Mouse (Mus musculus): Measurements from ENCODE around the gene Gstm2. TPM values are rescaled to one million over a fixed set of nuclear protein-coding genes. Genes with fewer than 3 reads are reported as not detected.
A peak's percentile ranks its signal among the peaks of the same experiment; 100 is the strongest.
"Not testable (repeated sequence)": the region's sequence is repeated elsewhere in the genome, so short reads cannot be mapped to it uniquely, and the experiment has no call there.

The Gstm2 gene
- 11.6 and 12.6 TPM in 2 replicates for polyA plus RNA-seq (2016; fragmentation: Nextera tagmentation; extraction: Ambion mirVana)

- WGBS: 68% methylated on average over 8 of the region's 8 CpGs
- Histone ChIP-seq H3K27ac (replicated peaks) (no peak within 1 kb of the TSS), H3K36me3 (no peaks in the 10 kb centered on the region), H3K27me3 (ENCODE audit: low read depth, poor library complexity, severe bottlenecking) (no peaks in the 10 kb centered on the region), H3K9me3 (replicated peaks) (no peaks in the 10 kb centered on the region), H3K4me1 (peaks cover 9% of the 10 kb centered on the region; the same call in 1 of the 2 replicates), H3K4me3 (no peak within 1 kb of the TSS; the same call in 1 of the 2 replicates)
- no peak for DNase-seq (ENCODE audit: low spot score)
Measured at GRCm38 (mm10) chr3:107986041-107986562, at the start of gene Gstm2. Gstm2 (minus strand) TSS chr3:107986453.

- no peak for DNase-seq (ENCODE audit: low spot score)
- H3K9me3 ChIP-seq (replicated peaks): no peaks in the 10 kb centered on the region
- peaks cover 9% of the 10 kb centered on the region for H3K4me1 ChIP-seq
- WGBS: 75% methylated on average over 5 of the region's 5 CpGs
- H3K27me3 ChIP-seq (ENCODE audit: low read depth, poor library complexity, severe bottlenecking): no peaks in the 10 kb centered on the region
- H3K4me3 ChIP-seq: no peak overlapping the region
- H3K36me3 ChIP-seq: no peaks in the 10 kb centered on the region
- H3K27ac ChIP-seq (replicated peaks): no peak overlapping the region
Measured at GRCm38 (mm10) chr3:108033156-108033555, 46.9 kb upstream of the Gstm2 start.

- Histone ChIP-seq H3K4me1 (peaks cover 9% of the 10 kb centered on the region), H3K27me3 (ENCODE audit: low read depth, poor library complexity, severe bottlenecking) (no peaks in the 10 kb centered on the region), H3K4me3 (no peak overlapping the region), H3K27ac (replicated peaks) (no peak overlapping the region), H3K36me3 (no peaks in the 10 kb centered on the region), H3K9me3 (replicated peaks) (no peaks in the 10 kb centered on the region)
- DNase-seq (ENCODE audit: low spot score): no peak
Measured at GRCm38 (mm10) chr3:108032113-108032512, 45.9 kb upstream of the Gstm2 start.

GRCm38 (mm10) chr3:108028641-108029365, 42.5 kb upstream of the Gstm2 start:
- 74% methylated on average over 4 of the region's 4 CpGs for WGBS
- Histone ChIP-seq H3K9me3 (replicated peaks) (no peaks in the 10 kb centered on the region), H3K27me3 (ENCODE audit: low read depth, poor library complexity, severe bottlenecking) (no peaks in the 10 kb centered on the region), H3K36me3 (no peaks in the 10 kb centered on the region), H3K27ac (replicated peaks) (0 out of 2 replicates have a peak overlapping the region, but pooled peaks have one; percentile 24), H3K4me3 (no peak overlapping the region), H3K4me1 (peaks cover 9% of the 10 kb centered on the region)
- DNase-seq (ENCODE audit: low spot score): no peak

GRCm38 (mm10) chr3:108026597-108026996, 40.3 kb upstream of the Gstm2 start:
- peaks cover 16% of the 10 kb centered on the region for H3K4me1 ChIP-seq
- no peaks in the 10 kb centered on the region for H3K36me3 ChIP-seq
- WGBS: 84% methylated on average over 1 of the region's 1 CpGs
- no peak overlapping the region for H3K4me3 ChIP-seq
- no peak overlapping the region for H3K27ac ChIP-seq (replicated peaks)
- H3K9me3 ChIP-seq (replicated peaks): no peaks in the 10 kb centered on the region
- no peak for DNase-seq (ENCODE audit: low spot score)
- no peaks in the 10 kb centered on the region for H3K27me3 ChIP-seq (ENCODE audit: low read depth, poor library complexity, severe bottlenecking)

GRCm38 (mm10) chr3:108026049-108026448, 39.8 kb upstream of the Gstm2 start:
- WGBS: 81% methylated on average over 5 of the region's 5 CpGs

GRCm38 (mm10) chr3:108025318-108025717, 39.1 kb upstream of the Gstm2 start:
- H3K27me3 ChIP-seq (ENCODE audit: low read depth, poor library complexity, severe bottlenecking): no peaks in the 10 kb centered on the region
- DNase-seq (ENCODE audit: low spot score): no peak
- H3K9me3 ChIP-seq (replicated peaks): no peaks in the 10 kb centered on the region
- peaks cover 16% of the 10 kb centered on the region for H3K4me1 ChIP-seq
- no peak overlapping the region for H3K27ac ChIP-seq (replicated peaks)
- no peak overlapping the region for H3K4me3 ChIP-seq
- 93% methylated on average over 4 of the region's 4 CpGs for WGBS
- no peaks in the 10 kb centered on the region for H3K36me3 ChIP-seq

More at GRCm38 (mm10) chr3:108026049-108026448, 39.8 kb upstream of the Gstm2 start:
- Histone ChIP-seq H3K27me3 (ENCODE audit: low read depth, poor library complexity, severe bottlenecking) (no peaks in the 10 kb centered on the region), H3K27ac (replicated peaks) (no peak overlapping the region), H3K4me1 (peaks cover 16% of the 10 kb centered on the region), H3K36me3 (no peaks in the 10 kb centered on the region), H3K9me3 (replicated peaks) (no peaks in the 10 kb centered on the region), H3K4me3 (no peak overlapping the region)
- no peak for DNase-seq (ENCODE audit: low spot score)

GRCm38 (mm10) chr3:108022650-108023049, 36.4 kb upstream of the Gstm2 start:
- Histone ChIP-seq H3K27ac (replicated peaks) (no peak overlapping the region), H3K9me3 (replicated peaks) (no peaks in the 10 kb centered on the region), H3K27me3 (ENCODE audit: low read depth, poor library complexity, severe bottlenecking) (no peaks in the 10 kb centered on the region), H3K4me3 (no peak overlapping the region), H3K4me1 (peaks cover 15% of the 10 kb centered on the region), H3K36me3 (no peaks in the 10 kb centered on the region)
- DNase-seq (ENCODE audit: low spot score): no peak
- WGBS: 80% methylated on average over 6 of the region's 6 CpGs

GRCm38 (mm10) chr3:108020351-108021022, 34.2 kb upstream of the Gstm2 start:
- peaks cover 29% of the 10 kb centered on the region for H3K4me1 ChIP-seq
- not testable (repeated sequence) for H3K9me3 ChIP-seq (replicated peaks); H3K36me3 ChIP-seq; H3K27ac ChIP-seq (replicated peaks); DNase-seq (ENCODE audit: low spot score); H3K27me3 ChIP-seq (ENCODE audit: low read depth, poor library complexity, severe bottlenecking); H3K4me3 ChIP-seq
- WGBS: 87% methylated on average over 11 of the region's 11 CpGs

GRCm38 (mm10) chr3:108019226-108019625, 33.0 kb upstream of the Gstm2 start:
- 70% methylated on average over 3 of the region's 3 CpGs for WGBS

GRCm38 (mm10) chr3:108018190-108018820, 32.1 kb upstream of the Gstm2 start:
- Histone ChIP-seq H3K27me3 (ENCODE audit: low read depth, poor library complexity, severe bottlenecking) (peaks cover 5% of the 10 kb centered on the region; the same call in 1 of the 2 replicates), H3K4me3 (peak overlapping the region; percentile 63), H3K9me3 (replicated peaks) (no peaks in the 10 kb centered on the region), H3K4me1 (peaks cover 29% of the 10 kb centered on the region), H3K27ac (replicated peaks) (peak overlapping the region; percentile 83), H3K36me3 (no peaks in the 10 kb centered on the region)
- no peak for DNase-seq (ENCODE audit: low spot score)
- WGBS: 37% methylated on average over 14 of the region's 14 CpGs

More at GRCm38 (mm10) chr3:108019226-108019625, 33.0 kb upstream of the Gstm2 start:
- H3K36me3 ChIP-seq; H3K27me3 ChIP-seq (ENCODE audit: low read depth, poor library complexity, severe bottlenecking); DNase-seq (ENCODE audit: low spot score); H3K9me3 ChIP-seq (replicated peaks); H3K4me3 ChIP-seq; H3K27ac ChIP-seq (replicated peaks): not testable (repeated sequence)
- H3K4me1 ChIP-seq: peaks cover 29% of the 10 kb centered on the region

GRCm38 (mm10) chr3:108017473-108018189, 31.4 kb upstream of the Gstm2 start, which contains the start of gene Gstm1:
Gstm1 (minus strand) TSS chr3:108017973.
- H3K4me1 ChIP-seq: peaks cover 29% of the 10 kb centered on the region
- peak within 1 kb of the TSS; percentile 83 for H3K27ac ChIP-seq (replicated peaks)
- peak within 1 kb of the TSS; percentile 63 for H3K4me3 ChIP-seq
- 1% methylated on average over 31 of the region's 31 CpGs for WGBS
- H3K27me3 ChIP-seq (ENCODE audit: low read depth, poor library complexity, severe bottlenecking): peaks cover 5% of the 10 kb centered on the region; the same call in 1 of the 2 replicates
- peak; percentile 94 for DNase-seq (ENCODE audit: low spot score)
- no peaks in the 10 kb centered on the region for H3K9me3 ChIP-seq (replicated peaks)
- H3K36me3 ChIP-seq: no peaks in the 10 kb centered on the region
